Mouse (Mus musculus) liver, adult 2 months (tissue): ENCODE measurements around the gene Ror1.

Experiments used
- CTCF ChIP-seq: fragments of 200-500 bp; IDR thresholded peaks from 2 replicates; pipeline ENCODE4 v1.5.1; 2011; ENCODE audit warnings: low read depth, low read length, control low read depth
- POLR2A ChIP-seq: fragments of 200-500 bp; IDR thresholded peaks from 2 replicates; pipeline ENCODE4 v1.6.1; 2011; ENCODE audit warnings: low read length, control low read depth; ENCODE audit not compliant: insufficient read depth; ENCODE audit errors: extremely low read depth

DNA sequence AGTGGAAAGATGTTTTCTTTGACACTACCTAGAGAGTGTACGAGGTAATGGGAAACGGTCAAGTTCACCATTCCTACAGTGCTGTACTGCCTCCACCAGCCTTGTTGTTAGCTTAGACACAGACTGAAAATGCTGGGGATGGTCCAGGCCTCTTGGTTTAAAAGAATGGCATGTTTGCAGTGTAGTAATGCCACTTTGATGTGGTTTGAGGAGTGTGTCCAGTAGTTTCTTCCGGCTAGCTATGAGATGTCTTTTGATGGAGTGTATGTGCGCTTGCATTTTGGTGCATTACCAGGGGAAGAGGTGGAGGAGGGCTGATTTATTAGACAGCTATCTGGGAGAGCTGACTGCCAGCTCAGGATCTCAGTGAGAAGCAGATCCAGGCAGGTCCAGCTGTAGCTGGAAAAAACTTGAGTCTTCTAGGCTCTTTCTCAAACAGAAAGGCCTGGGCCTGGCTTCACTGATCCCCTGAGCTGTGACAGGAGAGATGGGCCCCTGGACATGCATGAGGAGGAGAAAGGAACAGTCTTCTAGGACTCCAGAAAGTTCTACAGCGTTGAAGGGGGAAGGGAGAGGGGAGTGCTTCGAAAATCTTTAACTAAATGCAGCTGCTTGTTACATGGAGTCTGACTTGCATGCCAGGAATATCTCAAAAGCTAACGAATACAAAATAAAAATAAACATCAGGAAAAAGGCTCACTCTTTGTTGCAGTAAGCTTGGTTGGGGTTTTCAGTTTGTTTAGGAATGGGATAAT, 5.7 kb downstream of the Ror1 start:
- TF ChIP-seq CTCF, result no peak
- TF ChIP-seq POLR2A, result no peak
